Mouse (Mus musculus) embryo, embryonic 10.5 days (tissue): ENCODE data around the gene 2410137M14Rik.
"Not testable (repeated sequence)": the region's sequence is repeated elsewhere in the genome, so short reads cannot be mapped to it uniquely, and the experiment has no call there.

Experiments
- DNase-seq: peaks from one replicate; pipeline ENCODE4 v3.0.0-alpha.2; 2015; ENCODE audit warnings: low spot score

The 2410137M14Rik gene

DNA sequence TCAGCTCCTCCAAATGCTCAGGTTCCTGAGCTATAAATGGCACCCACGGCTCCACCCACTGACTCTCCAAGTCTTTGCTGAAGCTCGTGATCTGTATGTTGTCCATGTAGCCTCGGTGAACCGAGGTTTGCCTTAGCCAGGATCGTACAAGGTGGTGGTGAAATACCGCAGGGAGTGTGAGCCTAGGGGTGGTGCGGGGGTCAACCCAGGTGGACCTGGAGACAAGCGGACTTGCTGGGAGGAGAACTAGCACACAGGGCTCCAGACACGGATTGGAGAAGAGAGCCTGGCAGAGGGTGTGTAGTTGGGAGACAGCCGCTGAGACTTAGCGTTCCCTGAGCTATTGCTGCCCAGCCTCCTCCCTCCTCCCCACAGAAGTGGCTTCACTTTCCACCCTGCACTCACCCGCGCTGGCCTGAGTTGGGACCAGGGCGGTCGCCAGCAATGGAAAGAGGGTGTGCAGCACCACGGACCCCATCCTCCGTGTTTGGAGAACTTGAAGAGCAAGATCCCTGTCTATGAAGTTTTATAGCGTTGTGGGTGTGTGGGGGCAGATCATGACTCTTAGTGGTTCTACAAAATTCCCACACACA lies at the start of gene 2410137M14Rik:
2410137M14Rik (minus strand) TSS at position 17 of the 593 bp plus-strand sequence.
- DNase-seq: peak; percentile 17

DNA sequence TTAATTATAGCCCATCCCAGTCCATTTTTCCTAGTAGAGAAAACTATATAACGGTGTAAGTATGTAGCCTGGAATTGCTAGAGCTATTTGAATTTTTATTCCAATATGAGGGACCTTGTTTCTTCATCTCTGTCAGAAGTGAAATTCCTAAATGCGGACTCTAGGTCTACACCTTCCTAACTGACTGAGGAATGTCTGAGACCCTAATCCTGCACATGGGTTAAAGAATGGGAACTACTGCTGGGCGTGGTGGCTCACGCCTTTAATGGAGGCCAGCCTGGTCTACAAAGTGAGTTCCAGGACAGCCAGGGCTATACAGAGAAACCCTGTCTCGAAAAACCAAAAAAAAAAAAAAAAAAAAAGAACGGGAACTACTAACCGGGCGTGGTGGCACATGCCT lies 48.1 kb upstream of the 2410137M14Rik start:
- DNase-seq: no peak

DNA sequence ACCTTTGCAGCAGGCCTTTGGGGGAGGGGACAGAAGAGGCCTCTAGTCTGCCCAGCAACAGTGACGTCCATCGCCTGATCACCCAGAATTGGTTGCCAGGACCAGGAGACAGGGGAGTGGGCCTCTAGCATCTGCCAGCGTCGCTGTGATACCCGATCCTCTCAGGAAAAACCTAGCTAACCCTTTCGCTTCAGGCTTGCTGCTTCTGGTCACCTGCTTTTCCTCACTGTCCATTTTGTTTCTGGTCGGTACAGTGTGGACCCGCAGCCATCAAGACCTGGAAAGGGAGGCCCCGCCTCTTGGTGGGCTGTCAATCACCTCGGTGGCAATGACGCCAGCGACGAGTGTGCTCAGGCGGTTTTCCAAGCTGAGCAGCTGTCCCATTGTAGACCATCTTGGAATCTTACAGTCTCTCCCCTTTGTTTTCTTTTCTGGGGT lies 47.7 kb upstream of the 2410137M14Rik start:
- peak; percentile 99 for DNase-seq

DNA sequence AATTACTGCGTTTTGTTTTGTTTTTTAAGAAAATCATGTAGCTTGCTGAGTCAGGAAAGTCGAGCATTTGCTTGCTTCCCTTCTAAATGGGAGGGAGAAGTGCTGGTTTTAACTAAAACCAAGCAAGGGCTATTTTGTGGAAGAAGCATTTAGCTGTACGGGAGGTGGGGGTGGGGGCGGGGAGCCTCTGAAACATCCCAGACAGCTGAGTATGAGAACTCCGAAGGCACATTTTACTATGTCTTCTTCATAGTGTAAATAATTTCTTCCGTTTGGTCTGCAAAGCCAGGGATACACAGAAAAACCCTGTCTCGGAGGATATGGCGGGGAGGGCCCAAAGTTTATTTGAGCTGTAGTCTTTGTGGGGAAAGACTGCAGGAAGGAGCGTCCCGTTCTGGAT lies 47.2 kb upstream of the 2410137M14Rik start:
- DNase-seq: no peak

DNA sequence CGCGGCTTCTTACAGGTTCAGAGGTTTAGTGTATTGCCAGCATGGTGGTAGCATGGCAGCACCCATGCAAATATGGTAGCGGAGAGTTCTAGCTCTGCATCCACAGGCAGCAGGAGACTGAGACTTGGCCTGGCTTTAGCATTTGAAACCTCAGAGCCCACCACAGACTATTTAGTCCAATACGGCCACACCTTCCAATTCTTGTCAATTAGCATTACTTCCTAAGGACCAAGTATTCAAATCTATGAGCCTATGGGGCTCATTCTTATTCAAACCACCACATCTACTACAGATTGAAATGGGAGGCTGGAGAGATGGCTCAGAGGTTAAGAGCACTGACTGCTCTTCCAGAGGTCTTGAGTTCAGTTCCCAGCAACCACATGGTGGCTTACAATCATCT lies 46.4 kb upstream of the 2410137M14Rik start:
- no peak for DNase-seq

DNA sequence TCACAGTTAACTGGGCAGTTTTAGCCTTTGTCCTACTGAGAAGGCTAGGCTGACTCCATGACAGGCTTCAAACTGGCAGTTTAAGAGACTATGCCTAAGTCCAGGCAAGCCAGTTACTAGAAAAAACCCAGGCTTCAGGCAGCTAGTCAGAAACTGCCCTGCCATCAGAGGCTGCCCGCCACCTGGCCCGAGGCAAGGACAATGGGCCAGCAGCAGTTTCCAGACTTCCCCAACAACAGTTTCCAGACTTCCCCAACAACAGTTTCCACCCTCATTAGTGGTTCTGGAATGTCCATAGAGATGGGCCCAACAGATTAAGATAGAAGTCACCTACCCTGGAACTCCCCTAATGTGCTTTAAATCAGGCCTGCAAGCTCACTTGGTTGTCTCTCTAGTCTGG lies 45.4 kb upstream of the 2410137M14Rik start:
- DNase-seq: no peak

DNA sequence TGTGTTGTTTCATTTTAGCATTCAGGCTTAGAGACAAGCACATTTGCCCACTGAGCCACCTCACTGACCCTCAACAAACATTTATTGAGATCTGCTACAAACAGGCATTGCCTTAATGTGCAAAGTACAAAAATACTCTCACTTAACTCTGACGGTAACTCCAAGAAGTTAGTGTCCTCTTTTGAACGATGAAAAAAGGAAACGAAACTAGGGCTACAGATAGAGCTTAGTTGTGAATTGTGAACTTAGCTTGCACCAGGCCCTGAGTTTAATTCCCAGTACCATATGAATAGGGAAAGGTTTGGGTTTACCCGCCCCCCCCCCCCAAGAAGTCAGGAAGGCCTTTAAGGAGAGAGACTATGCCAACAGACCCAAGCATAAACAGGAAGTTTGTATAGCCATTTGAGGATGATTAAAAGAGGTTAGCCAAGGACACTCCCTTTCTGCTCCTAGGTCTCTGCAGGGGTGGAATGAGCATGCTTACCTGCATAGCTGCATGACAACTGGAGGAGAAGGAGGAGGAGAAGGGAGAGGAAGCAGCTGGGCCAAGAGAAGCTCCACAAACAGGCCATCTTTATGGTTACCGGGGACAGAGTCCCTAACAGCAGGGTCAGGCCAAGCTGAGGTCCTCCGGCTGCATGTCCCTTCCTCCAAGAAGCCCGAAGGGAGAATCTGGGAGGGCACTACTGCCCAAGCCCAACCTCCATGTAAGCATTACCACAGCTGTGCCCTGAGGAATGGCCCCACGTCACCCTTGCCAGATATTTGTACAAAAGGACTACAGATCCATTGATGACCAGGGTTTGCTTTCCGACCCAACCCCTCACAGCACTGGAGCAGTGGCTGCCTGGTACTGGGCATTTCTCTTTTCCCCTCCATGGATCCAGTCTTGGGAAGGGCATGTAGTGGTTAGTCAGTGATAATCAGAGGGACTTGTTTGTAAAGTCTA lies 41.9 kb upstream of the 2410137M14Rik start, which contains the start of gene Mog:
Mog (minus strand) TSS at position 771 of the 949 bp plus-strand sequence.
- no peak for DNase-seq

DNA sequence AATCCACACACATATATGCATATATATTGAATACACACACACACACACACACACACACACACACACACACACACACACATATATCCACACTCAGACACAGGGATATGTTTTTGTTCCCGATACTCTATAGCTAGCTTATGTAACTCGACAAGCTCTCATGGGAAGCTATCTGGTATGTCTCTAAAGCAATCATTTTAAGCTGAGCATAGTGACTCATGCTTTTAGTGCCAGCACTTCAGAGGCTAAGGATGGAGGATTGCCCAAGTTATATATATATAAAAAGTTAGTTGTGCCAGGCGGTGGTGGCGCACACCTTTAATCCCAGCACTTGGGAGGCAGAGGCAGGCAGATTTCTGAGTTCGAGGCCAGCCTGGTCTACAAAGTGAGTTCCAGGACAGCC lies 38.2 kb upstream of the 2410137M14Rik start:
- DNase-seq: not testable (repeated sequence)

DNA sequence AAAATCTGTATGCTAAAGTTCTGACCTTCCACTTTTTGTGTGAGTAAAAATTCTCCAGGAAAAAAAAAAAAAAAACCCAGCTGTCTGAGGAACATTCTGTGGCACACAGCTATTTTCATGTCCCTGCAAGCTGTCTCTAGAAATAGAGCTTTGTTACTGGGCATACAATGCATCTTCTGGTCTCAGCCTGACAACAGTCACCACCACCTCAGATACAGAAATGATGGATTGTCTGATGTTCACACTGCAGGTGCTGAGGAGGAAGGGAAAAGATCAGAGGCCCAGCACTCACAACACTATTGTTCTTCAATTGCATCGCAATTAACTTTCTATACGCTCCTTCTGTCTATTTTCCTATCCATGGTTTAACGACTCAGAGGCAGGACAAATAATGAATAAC lies 37.3 kb upstream of the 2410137M14Rik start:
- no peak for DNase-seq

DNA sequence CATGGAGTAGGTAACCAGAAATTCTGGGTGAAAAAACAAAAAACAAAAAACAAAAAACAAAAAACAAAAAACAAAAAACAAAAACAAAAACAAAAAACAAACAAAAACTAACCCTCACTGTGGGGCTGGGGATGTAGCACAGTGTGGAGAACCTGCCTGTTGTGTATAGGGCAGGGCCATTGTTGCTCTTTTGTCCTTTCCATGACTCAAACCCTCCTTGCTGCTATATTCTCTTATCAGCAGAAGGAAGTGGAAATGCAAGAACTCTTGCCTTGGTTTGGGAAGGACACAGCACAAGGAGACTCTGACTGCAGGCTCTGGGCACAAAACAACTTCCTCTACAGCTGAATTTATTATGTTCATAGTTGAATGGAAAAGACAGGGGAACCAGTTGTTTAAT lies 35.3 kb upstream of the 2410137M14Rik start:
- no peak for DNase-seq

DNA sequence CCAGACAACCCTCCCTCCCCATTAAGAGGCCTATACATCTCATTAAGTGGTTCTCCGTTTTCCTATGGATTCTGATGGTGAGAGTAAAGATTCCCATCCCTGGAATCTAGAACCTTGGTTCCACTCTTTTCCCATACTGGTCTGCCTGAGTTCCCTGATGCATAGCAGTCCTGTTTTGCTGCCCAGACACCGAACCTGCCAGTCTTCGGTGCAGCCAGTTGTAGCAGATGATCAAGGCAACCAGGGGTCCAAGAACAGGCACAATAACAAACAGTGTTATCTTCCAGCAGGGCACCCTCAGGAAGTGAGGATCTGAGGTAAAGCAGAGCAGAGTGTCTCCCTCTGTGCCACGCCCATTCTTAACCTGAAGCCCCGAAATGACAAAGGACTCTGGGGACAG lies 31.1 kb upstream of the 2410137M14Rik start:
- DNase-seq: no peak

DNA sequence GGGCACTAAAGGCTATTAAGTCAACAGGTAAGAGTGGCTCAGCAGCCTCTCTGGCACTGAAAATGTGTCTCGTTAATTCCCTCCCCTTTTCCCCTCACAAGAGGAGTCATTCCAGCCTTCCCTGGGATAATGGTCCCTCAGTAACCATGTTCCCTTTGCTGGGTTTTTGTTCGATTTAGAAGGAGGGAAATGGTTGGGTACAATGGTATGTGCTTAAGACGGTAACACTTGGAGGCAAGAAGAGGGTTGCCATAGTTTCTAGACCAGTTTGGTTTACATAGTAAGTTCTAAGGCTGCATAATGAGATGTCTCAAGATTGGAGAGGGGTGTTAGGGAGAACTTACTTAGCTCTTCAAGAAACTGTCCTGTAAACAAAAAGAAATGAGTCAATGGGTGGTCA lies 30.7 kb upstream of the 2410137M14Rik start:
- DNase-seq: no peak

DNA sequence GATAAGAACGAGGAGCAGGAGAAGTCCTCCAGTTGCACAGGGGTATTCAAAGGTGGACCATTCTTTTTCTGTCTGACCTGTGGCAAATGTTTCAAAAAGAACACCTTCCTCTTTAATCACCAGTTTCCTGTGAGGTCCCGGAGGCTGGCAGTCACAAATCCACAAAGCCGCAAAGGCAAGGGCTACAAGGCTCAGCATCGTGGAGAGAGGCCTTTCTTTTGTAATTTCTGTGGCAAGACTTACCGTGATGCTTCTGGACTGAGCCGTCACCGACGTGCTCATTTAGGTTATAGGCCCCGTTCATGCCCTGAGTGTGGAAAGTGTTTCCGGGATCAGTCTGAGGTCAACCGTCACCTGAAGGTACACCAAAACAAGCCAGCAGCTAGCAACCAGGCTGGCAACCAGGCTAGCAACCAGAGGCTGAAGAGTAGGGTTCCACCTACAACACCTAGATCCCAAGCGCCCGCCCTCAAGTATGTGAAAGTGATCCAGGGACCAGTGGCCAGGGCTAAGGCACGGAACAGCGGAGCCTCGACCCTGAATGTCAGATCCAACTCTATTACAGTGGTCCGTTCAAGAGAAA lies 28.5 kb upstream of the 2410137M14Rik start:
- DNase-seq: no peak

DNA sequence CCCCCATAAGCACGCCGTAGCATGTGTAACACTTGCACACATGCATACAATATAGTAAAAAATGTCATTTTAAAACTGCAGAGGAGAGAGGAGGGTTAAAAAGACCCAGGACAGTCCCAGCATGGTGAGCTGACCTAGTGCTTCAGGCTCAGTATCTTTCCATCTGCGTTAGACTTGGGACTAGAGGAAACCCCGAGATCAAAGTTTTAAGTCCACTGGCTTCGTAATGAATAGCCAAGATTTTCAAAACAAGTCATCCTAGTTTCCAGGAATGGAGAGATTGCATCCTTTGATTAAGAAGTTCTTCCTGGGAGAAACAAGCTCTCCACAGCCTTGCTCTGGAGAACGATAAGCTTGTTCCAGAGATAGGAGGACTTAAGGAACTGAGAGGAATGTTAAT lies 27.1 kb upstream of the 2410137M14Rik start:
- DNase-seq: no peak

DNA sequence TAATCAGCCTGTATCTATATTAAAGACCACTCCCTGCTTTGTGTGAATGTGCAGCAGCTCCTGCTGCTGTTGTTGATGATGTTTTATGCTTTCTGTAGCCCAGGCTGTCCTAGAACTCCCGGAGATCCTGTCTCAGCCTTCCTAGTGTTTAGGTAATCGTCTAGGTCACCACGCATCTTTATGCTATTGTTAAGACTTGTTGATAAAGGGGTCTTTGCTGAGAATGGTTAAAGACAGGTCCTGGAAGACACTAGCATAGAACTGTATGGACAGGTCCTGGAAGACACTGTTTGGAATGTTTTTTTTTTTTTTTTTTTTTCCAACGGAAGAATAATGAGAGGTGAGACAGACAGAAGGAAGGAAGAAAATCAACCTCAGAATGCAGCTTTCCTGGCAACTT lies 22.3 kb upstream of the 2410137M14Rik start:
- DNase-seq: peak; percentile 38

DNA sequence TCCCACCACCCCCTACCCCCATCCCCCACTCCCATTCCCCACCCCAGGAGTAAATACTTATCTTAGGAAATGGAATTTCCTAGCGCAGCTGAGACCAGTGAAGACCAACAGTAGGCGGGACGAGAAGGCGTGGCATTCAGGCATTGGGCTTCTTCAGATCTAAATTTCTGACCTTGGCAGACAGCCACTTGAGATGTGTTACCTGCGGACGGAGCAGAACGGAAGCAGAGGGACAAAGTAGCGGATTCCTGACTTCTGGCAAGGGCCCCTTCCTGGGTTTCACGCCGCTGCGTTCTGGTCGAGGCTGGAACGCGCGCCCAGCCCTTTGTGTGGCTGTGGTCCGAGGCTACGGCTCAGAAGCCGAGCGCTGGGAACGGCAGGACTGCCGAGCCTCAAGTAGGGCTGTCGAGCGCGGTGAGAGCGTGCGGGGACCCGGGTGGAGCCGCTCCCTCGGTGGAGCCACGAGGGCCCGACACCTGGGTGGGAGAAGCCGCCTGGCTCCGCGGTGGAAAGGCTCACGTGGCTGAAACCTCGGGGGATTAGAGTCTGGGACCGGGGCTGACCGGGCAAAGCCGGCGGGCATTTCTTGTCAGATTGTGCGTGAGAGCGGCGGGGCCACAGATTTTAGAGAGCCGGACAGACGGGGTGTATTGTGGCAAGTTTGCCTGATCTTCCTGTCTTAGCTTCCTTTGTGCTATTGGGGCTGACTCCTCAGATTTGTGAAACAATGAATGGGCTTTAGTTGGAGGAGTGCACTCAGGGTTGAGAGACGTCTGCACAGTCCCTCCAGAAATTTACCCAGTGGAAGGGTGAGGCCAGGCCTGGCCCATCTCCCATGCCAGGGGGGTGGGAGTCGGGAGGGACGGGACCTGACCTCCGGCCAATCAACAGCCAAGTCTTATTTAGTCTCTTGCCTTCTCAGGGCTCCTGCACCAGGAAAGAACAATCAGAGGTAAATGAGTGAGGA lies 21.6 kb upstream of the 2410137M14Rik start:
- peak; percentile 90 for DNase-seq

DNA sequence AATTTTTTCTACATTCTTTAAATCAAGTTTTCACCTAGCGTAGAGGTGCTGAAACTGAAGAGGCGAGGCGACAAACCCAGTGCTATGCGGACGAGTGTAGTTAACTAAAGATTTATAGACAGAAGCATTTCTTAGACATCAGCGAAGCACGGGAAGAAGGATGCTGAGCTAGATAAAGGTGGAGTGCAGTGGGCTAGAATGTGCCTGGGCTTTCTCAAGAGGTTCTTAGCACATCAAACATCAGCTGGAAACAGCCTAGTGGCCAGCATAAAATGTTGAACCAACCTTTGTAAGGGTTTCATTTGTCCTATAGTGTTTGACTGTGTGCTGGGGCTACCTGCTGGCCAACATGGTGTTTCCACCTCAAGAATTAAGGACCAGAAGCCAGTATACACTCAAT lies 19.8 kb upstream of the 2410137M14Rik start, which contains the start of gene Zfp57:
Zfp57 (plus strand) TSS at position 301 of the 400 bp plus-strand sequence.
- DNase-seq: no peak

DNA sequence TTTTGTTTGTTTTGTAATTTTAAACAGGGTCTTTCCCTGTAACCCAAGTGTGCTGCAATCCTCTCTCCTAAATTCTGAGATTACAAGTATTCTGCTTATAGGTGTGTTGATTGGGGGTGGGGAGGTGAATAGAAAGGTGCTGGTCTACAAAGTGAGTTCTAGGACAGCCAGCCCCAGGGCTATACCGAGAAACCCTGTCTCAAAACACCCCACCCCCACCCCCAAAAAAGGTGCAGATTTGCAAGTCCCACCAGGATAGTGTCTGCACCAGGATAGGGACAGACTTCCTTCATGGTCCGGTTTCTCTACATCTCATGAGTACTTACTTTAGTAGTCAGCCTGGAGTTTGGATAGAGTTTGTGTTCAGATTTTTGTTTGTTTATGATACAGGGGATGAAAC lies 17.4 kb upstream of the 2410137M14Rik start:
- DNase-seq: no peak

DNA sequence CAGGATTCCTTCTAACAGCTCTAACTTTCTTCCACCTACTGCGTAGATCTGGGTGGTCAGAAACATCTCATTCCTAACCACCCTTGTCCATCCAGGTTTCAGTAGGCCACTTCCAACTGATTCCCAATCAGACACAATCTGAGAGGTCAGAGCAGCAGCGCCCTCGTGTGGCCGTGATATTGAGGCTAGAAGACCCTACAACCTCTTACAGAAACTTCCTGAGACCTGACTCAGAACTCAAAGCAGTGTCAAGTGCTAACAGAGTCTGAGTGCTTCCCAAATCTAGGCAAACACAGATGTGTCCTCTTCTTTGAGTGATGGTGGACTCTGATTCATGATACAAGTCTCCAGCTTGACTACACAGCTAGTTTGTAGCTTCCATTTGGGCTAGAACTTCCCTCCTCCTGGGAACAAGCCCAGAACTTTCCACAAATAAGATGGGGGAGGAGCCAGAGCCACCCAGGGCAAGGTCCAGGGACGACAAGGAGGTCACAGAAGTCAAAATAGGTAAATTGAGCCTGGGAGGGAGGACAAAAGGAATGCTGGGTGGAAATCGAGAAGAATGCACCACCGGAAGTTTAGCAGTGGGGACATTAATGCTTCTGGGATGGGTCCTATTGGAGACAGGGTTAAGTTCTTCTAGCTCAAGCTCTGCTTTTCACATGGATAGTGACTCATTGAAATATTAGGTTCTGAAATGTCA lies 16.1 kb upstream of the 2410137M14Rik start:
- peak; percentile 93 for DNase-seq

DNA sequence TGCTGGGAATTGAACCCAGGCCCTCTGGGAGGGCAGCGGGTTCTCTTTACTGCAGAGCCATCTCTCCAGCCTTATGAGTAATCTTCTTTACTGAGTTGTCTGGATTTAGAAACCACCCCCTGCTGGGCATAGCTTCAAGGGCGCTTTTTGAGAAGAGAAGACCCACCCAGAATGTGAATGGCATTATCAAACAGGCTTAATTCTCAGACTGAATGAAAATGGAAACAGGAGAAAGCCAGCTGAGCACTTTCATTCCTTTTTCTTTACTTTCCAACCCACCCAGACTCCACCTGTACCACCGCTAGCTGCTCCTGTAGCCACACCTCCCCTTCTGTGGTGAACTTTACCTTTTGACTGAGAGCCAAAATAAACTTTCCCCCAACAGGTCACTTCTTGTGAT lies 14.4 kb upstream of the 2410137M14Rik start:
- DNase-seq: no peak

DNA sequence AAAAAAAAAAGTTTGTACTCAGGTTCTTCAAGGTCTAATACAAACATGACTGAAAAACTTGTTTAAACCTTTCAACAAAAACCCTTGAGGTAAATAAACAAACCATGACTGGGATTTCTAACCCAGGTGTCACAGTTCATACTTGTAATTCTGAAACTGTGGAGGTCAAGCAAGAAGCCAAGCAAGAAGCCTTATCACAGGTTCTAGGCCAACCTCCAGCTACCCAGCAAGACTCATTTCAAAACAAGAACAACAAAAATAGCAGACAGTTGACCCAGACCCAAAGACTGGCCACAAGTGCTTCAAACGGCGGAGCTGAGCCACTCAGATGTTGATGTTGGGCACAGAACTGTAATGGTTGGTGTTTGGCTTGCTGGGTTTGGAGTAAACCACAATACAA lies 13.5 kb upstream of the 2410137M14Rik start:
- no peak for DNase-seq
